In genomic region chr6:149141393-149142173, GRCm38 (mm10) we compare ENCODE assay signal across 8 mouse cellular contexts. TPM values are rescaled to one million over a fixed set of nuclear protein-coding genes. Genes with fewer than 3 reads are reported as not detected.
DNase-seq lines count a peak whose midpoint lies in the region; ATAC-seq lines count a peak whose summit lies in the region.

No protein-coding gene starts in this region.

- peak overlapping the region; percentile 63 for H3K4me2 ChIP-seq in embryonic facial prominence, embryonic 11.5 days (ENCODE audit: low read depth, low read length)
- H3K4me2 ChIP-seq in midbrain, embryonic 12.5 days (replicated peaks): peak overlapping the region; percentile 63

- no peaks in the 10 kb centered on the region for H3K9me3 ChIP-seq in embryonic facial prominence, embryonic 11.5 days (replicated peaks; ENCODE audit: control insufficient read depth, low read length)
- H3K9me3 ChIP-seq in limb, embryonic 10.5 days (replicated peaks): no peaks in the 10 kb centered on the region
- H3K9me3 ChIP-seq in midbrain, embryonic 12.5 days: no peaks in the 10 kb centered on the region

- ATAC-seq in embryonic facial prominence, embryonic 11.5 days (replicated peaks; ENCODE audit: insufficient number of reproducible peaks, low FRiP score, low TSS enrichment, low read depth): peak; percentile 94
- peak; percentile 94 for ATAC-seq in midbrain, embryonic 12.5 days (ENCODE audit: low FRiP score, low read depth)

- H3K4me1 ChIP-seq in embryonic facial prominence, embryonic 11.5 days (ENCODE audit: control insufficient read depth, insufficient read depth, low read length): no peaks in the 10 kb centered on the region
- H3K4me1 ChIP-seq in limb, embryonic 10.5 days: peaks cover 8% of the 10 kb centered on the region
- peaks cover 8% of the 10 kb centered on the region for H3K4me1 ChIP-seq in midbrain, embryonic 12.5 days

- DNase-seq in 3134 (ENCODE audit: extremely low read depth, insufficient read length, low spot score): peak; percentile 94
- DNase-seq in adrenal gland, postnatal 25 days: peak; percentile 85
- peak; percentile 94 for DNase-seq in embryonic facial prominence, embryonic 11.5 days (ENCODE audit: low spot score)
- peak; percentile 99 for DNase-seq in heart, adult 11 months
- peak; percentile 86 for DNase-seq in kidney, adult 11 months
- DNase-seq in limb, embryonic 10.5 days (ENCODE audit: low spot score): peak; percentile 91
- DNase-seq in skeletal muscle tissue, adult 2 months (ENCODE audit: low read depth, low spot score): peak; percentile 64

- no peaks in the 10 kb centered on the region for H3K36me3 ChIP-seq in embryonic facial prominence, embryonic 11.5 days (replicated peaks; ENCODE audit: control insufficient read depth, insufficient read depth, low read depth, low read length)
- H3K36me3 ChIP-seq in limb, embryonic 10.5 days: peaks cover 30% of the 10 kb centered on the region
- H3K36me3 ChIP-seq in midbrain, embryonic 12.5 days: no peaks in the 10 kb centered on the region

- 5% methylated on average over 36 of the region's 36 CpGs for WGBS in embryonic facial prominence, embryonic 11.5 days
- 10% methylated on average over 36 of the region's 36 CpGs for WGBS in limb, embryonic 10.5 days
- WGBS in midbrain, embryonic 12.5 days: 6% methylated on average over 36 of the region's 36 CpGs

- peak overlapping the region; percentile 72 for H3K9ac ChIP-seq in embryonic facial prominence, embryonic 11.5 days (replicated peaks; ENCODE audit: low read length)
- H3K9ac ChIP-seq in midbrain, embryonic 12.5 days (replicated peaks): peak overlapping the region; percentile 57; the same call in 1 of the 2 replicates

- H3K27me3 ChIP-seq in embryonic facial prominence, embryonic 11.5 days (ENCODE audit: control insufficient read depth, insufficient read depth, low read length): no peaks in the 10 kb centered on the region
- no peaks in the 10 kb centered on the region for H3K27me3 ChIP-seq in limb, embryonic 10.5 days (ENCODE audit: low read depth, poor library complexity, severe bottlenecking)
- H3K27me3 ChIP-seq in midbrain, embryonic 12.5 days: no peaks in the 10 kb centered on the region

- H3K27ac ChIP-seq in embryonic facial prominence, embryonic 11.5 days (replicated peaks; ENCODE audit: low read depth, low read length): no peak overlapping the region; the same call in 1 of the 2 replicates
- peak overlapping the region; percentile 89 for H3K27ac ChIP-seq in limb, embryonic 10.5 days
- H3K27ac ChIP-seq in midbrain, embryonic 12.5 days (replicated peaks): no peak overlapping the region

- H3K4me3 ChIP-seq in embryonic facial prominence, embryonic 11.5 days (ENCODE audit: low read depth, low read length): peak overlapping the region; percentile 46
- peak overlapping the region; percentile 61 for H3K4me3 ChIP-seq in limb, embryonic 10.5 days
- H3K4me3 ChIP-seq in midbrain, embryonic 12.5 days: peak overlapping the region; percentile 43

RNA-seq across cellular contexts. Expression of gene Etfbkmt, which starts 1.9 kb away (rescaled TPM):
- 15.8 and 24.3 TPM in 2 replicates for total RNA-seq in adrenal gland, postnatal 25 days (2021)
- polyA plus RNA-seq in embryonic facial prominence, embryonic 11.5 days (2014; fragmentation: Nextera tagmentation; extraction: Ambion mirVana): 11.4 and 12.2 TPM in 2 replicates
- polyA plus RNA-seq in limb, embryonic 10.5 days (2016; fragmentation: Nextera tagmentation; extraction: Ambion mirVana): 14.4 and 15.8 TPM in 2 replicates
- 8.1 and 8.4 TPM in 2 replicates for polyA plus RNA-seq in midbrain, embryonic 12.5 days (2016; fragmentation: Nextera tagmentation; extraction: Ambion mirVana)

RNA-seq across cellular contexts. Expression of gene Gm10203, which starts 11.6 kb away (rescaled TPM):
- not detected in 2 replicates for total RNA-seq in adrenal gland, postnatal 25 days (2021)
- not detected in 2 replicates for polyA plus RNA-seq in embryonic facial prominence, embryonic 11.5 days (2014; fragmentation: Nextera tagmentation; extraction: Ambion mirVana)
- polyA plus RNA-seq in limb, embryonic 10.5 days (2016; fragmentation: Nextera tagmentation; extraction: Ambion mirVana): not detected in 2 replicates
- not detected in 2 replicates for polyA plus RNA-seq in midbrain, embryonic 12.5 days (2016; fragmentation: Nextera tagmentation; extraction: Ambion mirVana)

RNA-seq across cellular contexts. Expression of gene Dennd5b, which starts 40.1 kb away (rescaled TPM):
- 14.0 and 15.7 TPM in 2 replicates for total RNA-seq in adrenal gland, postnatal 25 days (2021)
- polyA plus RNA-seq in embryonic facial prominence, embryonic 11.5 days (2014; fragmentation: Nextera tagmentation; extraction: Ambion mirVana): 7.6 and 9.8 TPM in 2 replicates
- 7.6 and 8.7 TPM in 2 replicates for polyA plus RNA-seq in limb, embryonic 10.5 days (2016; fragmentation: Nextera tagmentation; extraction: Ambion mirVana)
- 19.8 and 22.7 TPM in 2 replicates for polyA plus RNA-seq in midbrain, embryonic 12.5 days (2016; fragmentation: Nextera tagmentation; extraction: Ambion mirVana)

RNA-seq across cellular contexts. Expression of gene Amn1, which starts 46.9 kb away (rescaled TPM):
- 28.5 and 31.1 TPM in 2 replicates for total RNA-seq in adrenal gland, postnatal 25 days (2021)
- 42.0 and 50.4 TPM in 2 replicates for polyA plus RNA-seq in embryonic facial prominence, embryonic 11.5 days (2014; fragmentation: Nextera tagmentation; extraction: Ambion mirVana)
- polyA plus RNA-seq in limb, embryonic 10.5 days (2016; fragmentation: Nextera tagmentation; extraction: Ambion mirVana): 39.5 and 44.0 TPM in 2 replicates
- polyA plus RNA-seq in midbrain, embryonic 12.5 days (2016; fragmentation: Nextera tagmentation; extraction: Ambion mirVana): 75.8 and 80.8 TPM in 2 replicates
